Mouse (Mus musculus): ENCODE results near the gene Eprs.

Eprs gene

GRCm38 (mm10) chr1:185363526-185364182 lies 810 bp downstream of the Eprs start:
- DNase-seq = no peak

DNA sequence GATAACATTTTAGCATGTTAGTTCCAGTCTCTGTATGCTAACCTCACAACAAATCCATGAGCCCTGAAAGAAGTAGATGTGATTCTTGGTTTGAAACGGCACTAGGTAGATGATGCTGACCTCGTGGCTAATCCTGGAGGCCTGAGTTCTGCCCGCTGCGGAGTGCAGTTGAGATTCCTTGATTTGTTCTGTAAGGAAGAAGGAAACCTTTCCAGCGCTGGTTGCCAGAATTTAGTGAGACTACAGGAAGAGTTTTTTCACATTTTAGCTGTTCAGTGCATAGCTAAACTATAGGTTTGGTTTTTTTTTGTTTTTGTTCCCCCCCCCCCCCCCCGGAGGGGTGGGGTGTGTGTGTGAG lies 1.3 kb downstream of the Eprs start:
- no peak for DNase-seq

GRCm38 (mm10) chr1:185367383-185367782 lies 4.5 kb downstream of the Eprs start:
- DNase-seq = no peak

- no peak for DNase-seq
Observed at GRCm38 (mm10) chr1:185369979-185370378, 7.1 kb downstream of the Eprs start.

DNA sequence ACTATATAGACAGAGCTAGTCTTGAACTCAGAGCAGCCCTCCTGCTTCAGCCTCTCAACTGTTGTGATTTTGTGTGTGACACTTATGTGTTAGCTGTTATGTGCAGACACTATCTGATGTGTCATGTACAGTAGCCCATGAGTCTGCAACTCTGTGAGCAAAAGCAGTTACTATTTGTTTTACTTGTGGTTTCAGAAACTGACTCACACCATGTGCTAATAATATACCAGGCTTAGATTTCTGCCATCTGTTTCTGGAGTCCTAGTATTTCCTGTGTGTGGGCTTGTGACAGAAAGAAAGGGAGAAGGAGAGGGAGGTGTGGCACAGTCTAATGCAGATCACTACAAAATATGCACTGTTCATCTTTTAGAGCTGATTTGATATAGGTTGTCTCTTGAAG lies 13.5 kb downstream of the Eprs start:
- no peak for DNase-seq

DNA sequence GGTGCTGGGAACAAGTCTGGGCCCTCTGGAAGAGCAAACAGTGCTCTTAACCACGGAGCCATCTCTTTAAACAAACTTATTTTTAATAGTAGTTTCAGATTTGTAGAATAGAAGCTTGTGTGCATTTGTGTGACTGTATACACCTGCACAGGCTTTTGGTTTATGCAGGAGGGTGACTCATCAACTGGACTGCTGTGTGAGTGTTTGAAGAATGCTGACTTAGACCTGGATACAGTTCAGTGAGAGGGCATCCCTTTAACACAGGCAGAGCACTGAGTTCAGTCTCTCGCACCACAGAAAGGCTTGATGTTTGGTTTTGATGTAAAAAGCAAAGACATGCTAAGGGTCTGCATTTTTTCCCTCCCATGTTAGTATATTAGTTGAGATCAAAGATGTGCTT lies 14.6 kb downstream of the Eprs start:
- no peak for DNase-seq

DNA sequence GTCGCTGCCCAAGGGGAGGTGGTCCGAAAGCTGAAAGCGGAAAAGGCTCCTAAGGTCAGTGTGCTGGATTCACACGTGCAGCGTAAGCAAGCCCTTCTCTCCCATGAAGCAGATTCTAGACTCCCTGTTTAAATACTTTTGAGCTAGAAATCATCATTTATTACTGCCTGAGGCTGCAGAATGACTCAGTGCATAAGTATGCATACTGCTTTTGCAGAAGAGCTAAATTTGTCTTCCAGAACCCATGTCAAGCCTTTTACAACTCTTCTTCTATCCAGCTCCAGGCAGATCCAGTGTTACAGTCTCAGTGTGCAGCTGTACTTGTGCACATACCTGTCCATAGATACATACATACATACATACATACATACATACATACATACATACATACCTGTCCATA lies 38.8 kb downstream of the Eprs start:
- no peak for DNase-seq

DNA sequence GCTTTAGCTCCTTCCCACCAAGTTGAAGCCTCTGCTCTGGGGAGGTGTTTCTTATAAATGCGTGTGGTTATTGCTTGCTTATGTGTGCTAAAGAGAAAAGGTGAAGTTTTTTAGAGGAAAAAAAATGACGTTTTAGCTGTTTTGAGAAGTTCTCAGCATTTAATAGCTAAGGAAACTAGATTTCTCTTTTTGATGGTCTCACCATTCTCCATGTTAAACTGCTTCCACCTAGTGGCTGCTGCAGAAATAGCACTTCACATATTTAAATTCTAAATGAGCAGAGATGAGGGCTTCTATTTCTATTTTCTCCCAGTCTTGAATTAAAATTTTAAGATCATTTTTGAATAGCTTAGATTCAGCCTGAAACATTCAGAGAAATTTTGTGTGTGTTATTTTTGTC lies 41.2 kb downstream of the Eprs start:
- DNase-seq = no peak

- DNase-seq = no peak
Observed at GRCm38 (mm10) chr1:185405921-185406320, 43.1 kb downstream of the Eprs start.

DNA sequence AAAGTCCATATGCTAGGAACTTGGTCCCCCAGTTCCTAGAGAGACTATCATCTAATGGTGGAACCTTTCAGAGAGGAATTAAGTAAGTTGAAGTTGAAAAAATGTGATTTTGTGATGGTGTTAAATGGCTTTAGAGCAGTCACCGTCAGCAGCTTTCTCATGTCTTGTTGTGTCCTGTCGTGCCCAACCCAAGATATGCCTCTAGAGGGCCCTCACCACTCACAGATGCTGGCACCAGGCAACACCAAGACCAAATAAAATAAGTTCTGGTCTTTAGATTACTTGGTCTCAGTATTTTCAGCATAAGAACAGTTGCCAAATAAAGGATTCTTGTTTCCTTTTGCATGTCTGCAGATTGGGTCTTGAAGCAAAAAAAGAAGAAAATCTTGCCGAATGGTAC lies 47.0 kb downstream of the Eprs start:
- no peak for DNase-seq

- no peak for DNase-seq
Observed at GRCm38 (mm10) chr1:185418011-185418410, 55.2 kb downstream of the Eprs start.

GRCm38 (mm10) chr1:185419805-185420204 lies 57.0 kb downstream of the Eprs start:
- DNase-seq = no peak

GRCm38 (mm10) chr1:185420776-185421175 lies 57.9 kb downstream of the Eprs start:
- no peak for DNase-seq

GRCm38 (mm10) chr1:185426583-185426982 lies 63.7 kb downstream of the Eprs start:
- DNase-seq = no peak

GRCm38 (mm10) chr1:185430488-185430887 lies 67.6 kb downstream of the Eprs start:
- DNase-seq = no peak

GRCm38 (mm10) chr1:185431245-185431997 lies 68.6 kb downstream of the Eprs start:
- no peak for DNase-seq

GRCm38 (mm10) chr1:185431998-185432317 lies 69.1 kb downstream of the Eprs start:
- DNase-seq = no peak

DNA sequence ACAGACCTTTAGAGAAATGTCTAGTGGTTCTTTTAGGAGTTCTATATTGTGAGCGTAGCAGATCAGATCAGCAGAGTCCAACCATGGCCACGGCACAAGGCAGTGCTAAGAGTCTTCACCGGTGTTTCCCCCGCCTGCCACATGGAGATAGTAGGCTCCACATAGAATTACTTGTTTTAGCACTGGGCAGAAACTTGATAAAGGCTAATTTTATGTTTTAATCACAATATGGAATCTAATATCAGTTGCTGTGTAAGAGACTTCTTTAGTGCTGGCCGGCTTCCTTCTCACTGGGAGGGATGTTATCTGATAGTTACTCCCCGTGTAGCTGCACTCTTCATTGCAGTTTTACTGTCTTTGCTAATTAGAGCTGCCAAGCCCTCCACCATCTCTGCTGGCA lies 70.3 kb downstream of the Eprs start:
- DNase-seq = no peak

- DNase-seq = peak; percentile 56
Observed at GRCm38 (mm10) chr1:185438841-185439580, 76.2 kb downstream of the Eprs start.

- DNase-seq = no peak
Observed at GRCm38 (mm10) chr1:185441703-185442472, 79.0 kb downstream of the Eprs start.

GRCm38 (mm10) chr1:185448936-185449335 lies 86.1 kb downstream of the Eprs start:
- no peak for DNase-seq

DNA sequence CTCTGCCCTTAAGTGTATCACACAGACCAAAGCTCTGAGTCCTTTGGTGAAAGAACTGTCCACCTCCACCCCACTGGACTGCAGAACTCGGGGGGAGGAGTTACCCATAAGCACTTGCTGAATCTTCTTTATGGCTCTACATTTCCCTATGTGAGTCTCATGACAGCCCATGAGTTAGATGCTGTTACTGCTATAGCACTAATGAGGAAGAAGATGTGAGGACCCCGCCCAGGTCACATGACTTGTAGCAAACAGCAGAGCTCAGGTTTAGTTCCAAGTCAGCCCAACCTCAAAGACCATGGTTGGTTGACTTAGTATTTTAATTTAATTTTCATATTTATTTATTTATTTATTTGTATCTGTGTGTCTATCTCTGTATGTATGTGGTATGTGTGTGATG lies 86.9 kb downstream of the Eprs start:
- DNase-seq = no peak

- no peak for DNase-seq
Observed at GRCm38 (mm10) chr1:185451077-185451476, 88.2 kb downstream of the Eprs start.

Data from right cerebral cortex, postnatal 25 days (tissue).